Mouse (Mus musculus) lung, postnatal 0 days (tissue): ENCODE measurements around the gene Epb41l3.

Experiments
- CTCF ChIP-seq: IDR thresholded peaks from 2 replicates; pipeline ENCODE4 v1.5.1; 2016; ENCODE audit warnings: antibody characterized with exemption, mild to moderate bottlenecking
- EP300 ChIP-seq: IDR thresholded peaks from 2 replicates; pipeline ENCODE4 v1.6.1; 2016; ENCODE audit warnings: antibody characterized with exemption, mild to moderate bottlenecking, control low read depth

DNA sequence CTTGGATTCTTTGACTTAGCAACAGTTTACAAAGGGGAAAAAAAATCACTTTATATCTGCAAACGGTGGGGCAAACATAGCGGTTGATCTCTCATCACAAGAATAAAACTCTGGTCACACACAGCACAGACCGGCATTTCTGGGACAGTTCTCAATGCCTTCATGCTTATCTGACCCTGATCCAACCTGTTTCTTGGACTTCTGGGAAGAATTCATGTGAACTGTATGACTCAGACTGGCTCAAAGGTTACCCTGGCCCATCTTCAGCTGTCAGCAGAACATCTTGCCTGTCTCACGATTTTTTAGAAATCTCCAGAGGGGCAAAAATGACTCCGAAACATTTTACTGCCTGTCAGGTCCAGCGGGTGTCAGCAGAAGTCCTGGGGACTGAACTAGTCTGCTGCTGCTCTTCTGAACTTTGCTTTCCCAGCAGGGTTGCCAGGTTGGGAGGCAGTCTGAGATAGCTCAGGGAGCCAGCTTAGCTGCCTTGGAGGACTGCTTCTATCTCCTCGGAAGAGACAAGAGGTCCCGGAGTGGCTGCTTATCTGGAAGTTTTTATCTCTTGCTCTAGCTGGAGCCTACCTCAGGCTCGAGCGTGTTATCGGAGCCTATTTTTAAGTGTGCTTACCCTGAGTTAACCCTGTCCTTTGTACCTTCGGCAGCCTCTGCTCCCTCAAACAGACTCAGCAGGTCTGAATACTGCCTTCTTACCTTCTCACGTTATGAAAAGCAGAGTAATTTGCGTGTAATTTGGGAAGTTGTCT is 29.7 kb downstream of the Epb41l3 start:
- TF ChIP-seq EP300 (no peak), CTCF (no peak)
